Mouse (Mus musculus): ENCODE measurements around the gene Eef2k. TPM values are rescaled to one million over a fixed set of nuclear protein-coding genes. Genes with fewer than 3 reads are reported as not detected.
A peak's percentile ranks its signal among the peaks of the same experiment; 100 is the strongest.
"Not testable (repeated sequence)": the region's sequence is repeated elsewhere in the genome, so short reads cannot be mapped to it uniquely, and the experiment has no call there.

Eef2k gene
- total RNA-seq, 2 experiments from 2014 or later: 60.6 to 80.5 TPM

DNA sequence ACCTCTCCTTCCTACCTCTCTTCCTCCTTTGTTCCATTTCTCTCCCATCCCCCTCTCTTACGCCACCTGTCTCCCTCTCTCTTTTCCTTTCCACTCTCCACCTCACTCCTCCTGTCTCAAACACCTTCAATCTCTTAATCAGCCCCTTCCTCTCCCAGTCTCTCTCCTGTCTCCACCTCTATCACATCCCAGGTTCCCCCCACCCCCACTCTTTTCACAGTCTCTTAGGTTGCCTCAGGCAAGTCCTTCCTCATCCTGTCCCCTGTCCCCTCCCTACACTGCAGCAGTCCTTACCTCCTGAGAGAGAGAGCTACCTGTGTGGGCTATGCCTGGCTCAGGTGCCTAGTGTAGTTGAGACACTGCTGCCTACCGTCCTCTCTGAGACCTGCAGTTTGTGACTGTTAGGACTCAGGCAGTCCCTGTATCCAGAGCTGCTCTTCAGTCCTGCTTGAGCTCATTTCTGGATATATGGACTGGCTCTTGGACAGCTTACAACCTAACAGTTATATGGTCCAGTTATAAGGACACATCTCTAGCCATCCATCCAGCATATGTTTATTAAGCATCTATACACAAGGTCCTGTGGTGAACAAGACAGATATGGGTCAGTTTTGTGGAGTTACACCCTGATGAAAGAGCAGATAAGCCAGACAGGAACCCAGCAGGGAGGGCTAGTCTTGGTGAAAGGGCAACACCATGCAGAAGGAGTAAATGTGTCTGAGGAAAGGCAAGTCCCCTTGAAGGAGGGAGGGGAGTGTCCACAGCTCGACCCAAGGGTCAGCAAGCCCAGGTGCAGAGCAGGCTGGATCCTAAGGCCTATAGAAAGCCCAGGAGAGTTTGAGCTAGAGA lies 33.1 kb downstream of the Eef2k start:
- no peak for ATAC-seq (replicated peaks; ENCODE audit: poor library complexity, severe bottlenecking)

GRCm38 (mm10) chr7:120878271-120878670 lies 35.6 kb downstream of the Eef2k start:
- no peak for ATAC-seq (replicated peaks; ENCODE audit: poor library complexity, severe bottlenecking)

- no peak for ATAC-seq (replicated peaks; ENCODE audit: poor library complexity, severe bottlenecking)
Measured at GRCm38 (mm10) chr7:120879972-120880371, 37.3 kb downstream of the Eef2k start.

DNA sequence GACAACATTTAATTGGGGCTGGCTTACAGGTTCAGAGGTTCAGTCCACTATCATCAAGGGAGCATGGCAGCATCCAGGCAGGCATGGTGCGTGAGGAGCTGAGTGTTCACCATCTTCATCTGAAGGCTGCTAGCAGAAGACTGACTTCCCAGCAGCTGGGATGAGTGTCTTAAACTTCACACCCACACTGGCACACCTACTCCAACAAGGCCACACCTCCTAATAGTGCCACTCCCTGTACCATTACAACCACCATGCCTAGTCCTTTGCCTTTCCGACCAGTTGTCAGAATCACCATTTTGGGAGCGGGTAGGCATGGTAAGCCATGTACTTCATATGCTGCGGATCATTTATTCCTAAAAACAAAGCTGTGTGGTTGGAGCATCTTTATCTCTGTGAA lies 38.1 kb downstream of the Eef2k start:
- ATAC-seq (replicated peaks; ENCODE audit: poor library complexity, severe bottlenecking): no peak

- peak; percentile 35; the same call in 1 of the 2 replicates for ATAC-seq (replicated peaks; ENCODE audit: poor library complexity, severe bottlenecking)
Measured at GRCm38 (mm10) chr7:120881451-120881850, 38.8 kb downstream of the Eef2k start.

GRCm38 (mm10) chr7:120882674-120883073 lies 40.0 kb downstream of the Eef2k start:
- ATAC-seq (replicated peaks; ENCODE audit: poor library complexity, severe bottlenecking): no peak

DNA sequence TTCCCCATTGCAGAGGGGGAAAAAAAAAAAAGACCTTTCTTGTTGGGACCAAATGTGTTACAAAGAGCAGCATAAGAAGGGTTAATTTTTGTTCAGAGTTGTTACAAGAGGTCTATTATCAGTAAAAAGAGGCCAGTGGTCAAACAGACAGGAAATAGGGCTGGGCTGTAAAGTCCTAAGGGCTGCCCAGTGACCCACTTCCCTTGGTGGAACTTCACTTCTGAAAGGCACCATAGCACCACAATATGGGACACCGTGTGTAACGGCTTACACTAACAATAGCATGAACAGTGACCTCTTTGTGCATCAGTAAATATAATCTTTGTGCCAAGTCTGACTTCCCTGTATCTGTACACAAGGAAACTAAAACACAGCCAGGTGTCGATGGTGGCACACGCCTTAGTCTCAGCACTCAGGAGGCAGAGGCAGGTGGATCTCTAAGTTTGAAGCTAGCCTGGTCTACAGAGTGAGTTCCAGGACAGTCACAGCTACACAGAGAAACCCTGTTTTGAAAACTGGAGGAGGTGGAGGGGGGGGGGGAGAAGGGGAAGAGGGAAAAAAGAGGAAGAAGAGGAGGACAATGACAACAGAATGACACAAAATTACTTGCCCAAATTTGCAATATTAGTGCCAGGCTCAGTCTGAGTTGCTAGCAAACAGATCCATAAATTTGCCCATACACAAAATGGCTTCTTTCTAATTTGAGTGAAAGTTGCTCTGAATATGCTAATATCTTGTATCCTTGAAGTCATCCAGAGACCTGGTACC lies 41.1 kb downstream of the Eef2k start:
- ATAC-seq (replicated peaks; ENCODE audit: poor library complexity, severe bottlenecking): peak; percentile 68

GRCm38 (mm10) chr7:120884746-120885145 lies 42.1 kb downstream of the Eef2k start:
- no peak for ATAC-seq (replicated peaks; ENCODE audit: poor library complexity, severe bottlenecking)

DNA sequence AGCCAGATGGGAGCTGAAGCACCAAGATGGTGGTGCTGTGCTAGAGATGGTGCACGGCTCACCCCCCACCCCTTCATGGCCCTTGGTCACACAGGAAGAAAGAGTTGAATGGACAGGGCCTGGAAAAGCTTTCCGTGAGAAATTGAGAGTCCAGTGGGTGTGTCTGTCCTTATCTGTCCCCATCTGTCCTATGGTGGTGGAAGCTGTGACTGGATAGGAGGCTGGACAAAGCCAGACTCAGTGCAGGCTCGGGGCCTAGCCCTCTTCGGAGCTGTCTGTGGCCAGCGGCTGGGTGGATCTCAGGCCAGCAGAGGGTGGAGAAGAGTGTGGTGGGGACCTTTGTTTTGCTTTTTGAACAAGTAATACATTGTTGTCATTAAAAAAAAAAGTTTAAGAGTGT lies 50.5 kb downstream of the Eef2k start:
- ATAC-seq (replicated peaks; ENCODE audit: poor library complexity, severe bottlenecking): no peak

DNA sequence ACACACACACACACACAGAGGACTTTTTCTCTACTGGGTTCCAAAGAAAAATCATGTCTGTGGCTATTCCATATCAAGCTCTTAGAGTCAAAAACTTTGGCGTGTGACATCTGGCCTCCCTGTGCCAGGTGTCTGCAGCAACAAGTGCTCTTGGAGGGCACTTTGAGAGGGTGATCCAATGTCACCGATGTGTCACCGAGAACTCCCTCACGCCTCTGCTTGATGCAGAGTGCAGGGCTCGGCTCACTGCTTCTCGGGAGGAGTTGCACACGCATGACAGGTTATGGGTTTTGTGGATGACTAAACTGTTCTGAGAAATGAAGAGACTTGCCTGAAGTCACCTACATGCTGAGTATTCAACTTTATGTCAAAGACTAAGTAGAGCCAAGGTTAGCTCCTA lies 54.4 kb downstream of the Eef2k start:
- ATAC-seq (replicated peaks; ENCODE audit: poor library complexity, severe bottlenecking): no peak

GRCm38 (mm10) chr7:120897711-120898335 lies 55.2 kb downstream of the Eef2k start:
- no peak for ATAC-seq (replicated peaks; ENCODE audit: poor library complexity, severe bottlenecking)

- no peak for ATAC-seq (replicated peaks; ENCODE audit: poor library complexity, severe bottlenecking)
Measured at GRCm38 (mm10) chr7:120900191-120900590, 57.6 kb downstream of the Eef2k start.

DNA sequence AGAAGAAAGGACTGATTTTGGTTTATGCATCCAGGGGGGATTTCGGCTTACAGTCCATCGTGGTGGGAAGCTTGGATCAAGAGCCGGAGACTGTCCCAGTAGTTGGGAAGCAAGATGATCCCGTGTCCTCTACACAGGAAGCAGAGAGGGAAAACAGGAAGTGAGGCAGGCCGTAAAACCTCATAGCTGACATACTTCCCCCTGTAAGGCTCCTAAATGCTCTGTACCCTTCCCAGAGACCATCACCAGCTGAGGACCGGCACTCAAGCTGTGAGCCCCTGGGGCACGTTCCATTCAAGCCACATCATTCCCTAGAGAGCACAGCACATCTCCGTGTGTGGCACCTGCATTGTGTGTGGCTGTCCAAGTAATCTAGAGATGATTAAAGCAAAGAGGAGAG lies 59.1 kb downstream of the Eef2k start:
- peak; percentile 79 for ATAC-seq (replicated peaks; ENCODE audit: poor library complexity, severe bottlenecking)

GRCm38 (mm10) chr7:120902931-120903330 lies 60.3 kb downstream of the Eef2k start:
- no peak for ATAC-seq (replicated peaks; ENCODE audit: poor library complexity, severe bottlenecking)

- ATAC-seq (replicated peaks; ENCODE audit: poor library complexity, severe bottlenecking): not testable (repeated sequence)
Measured at GRCm38 (mm10) chr7:120910172-120910571, 67.5 kb downstream of the Eef2k start.

- not testable (repeated sequence) for ATAC-seq (replicated peaks; ENCODE audit: poor library complexity, severe bottlenecking)
Measured at GRCm38 (mm10) chr7:120911268-120911667, 68.6 kb downstream of the Eef2k start.

- ATAC-seq (replicated peaks; ENCODE audit: poor library complexity, severe bottlenecking): no peak
Measured at GRCm38 (mm10) chr7:120913332-120913731, 70.7 kb downstream of the Eef2k start.

- ATAC-seq (replicated peaks; ENCODE audit: poor library complexity, severe bottlenecking): no peak
Measured at GRCm38 (mm10) chr7:120916262-120916875, 73.7 kb downstream of the Eef2k start.

DNA sequence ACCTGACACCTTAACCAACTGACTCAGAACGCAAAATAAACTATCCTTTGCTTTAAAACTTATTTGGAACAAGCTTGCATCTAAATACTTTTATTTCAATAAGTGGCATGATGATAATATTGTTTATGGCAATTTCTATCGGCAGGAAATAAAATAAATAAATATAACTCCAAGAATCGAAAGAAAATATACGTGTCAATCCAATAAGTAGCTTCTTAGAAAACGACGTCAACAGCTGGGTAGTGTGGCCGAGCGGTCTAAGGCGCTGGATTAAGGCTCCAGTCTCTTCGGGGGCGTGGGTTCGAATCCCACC lies 74.6 kb downstream of the Eef2k start:
- no peak for ATAC-seq (replicated peaks; ENCODE audit: poor library complexity, severe bottlenecking)

GRCm38 (mm10) chr7:120917592-120918461 lies 75.2 kb downstream of the Eef2k start, which contains the start of gene Polr3e:
Gene Polr3e (plus strand): TSS chr7:120917744.
- peak; percentile 94 for ATAC-seq (replicated peaks; ENCODE audit: poor library complexity, severe bottlenecking)
